Mouse (Mus musculus) ES-Bruce4 (cell line): ENCODE measurements around the gene Kxd1. TPM values are rescaled to one million over a fixed set of nuclear protein-coding genes. Genes with fewer than 3 reads are reported as not detected.

ENCODE experiments used
- H3K27ac ChIP-seq: 2 replicates; pipeline ENCODE4 v1.5.1; 2012; ENCODE audit warnings: low read length, inconsistent platforms; ENCODE audit not compliant: insufficient read depth
- H3K27me3 ChIP-seq: 2 replicates; pipeline ENCODE4 v1.6.1; 2012; ENCODE audit warnings: mild to moderate bottlenecking, low read length, inconsistent platforms; ENCODE audit not compliant: control insufficient read depth, poor library complexity, insufficient read depth, severe bottlenecking
- H3K36me3 ChIP-seq: 2 replicates; pipeline ENCODE4 v1.6.1; 2012; ENCODE audit warnings: inconsistent platforms, mild to moderate bottlenecking, low read length, moderate library complexity; ENCODE audit not compliant: control insufficient read depth, poor library complexity, insufficient read depth, severe bottlenecking
- H3K4me1 ChIP-seq: one replicate; pipeline ENCODE4 v1.8.1; 2011; ENCODE audit warnings: low read length; ENCODE audit not compliant: control insufficient read depth, insufficient read depth
- H3K4me3 ChIP-seq: 2 replicates; pipeline ENCODE4 v1.5.1; 2011; ENCODE audit warnings: low read depth, mild to moderate bottlenecking, low read length
- H3K9ac ChIP-seq: 2 replicates; pipeline ENCODE4 v1.6.1; 2012; ENCODE audit warnings: low read depth, mild to moderate bottlenecking, inconsistent platforms; ENCODE audit not compliant: poor library complexity, severe bottlenecking
- H3K9me3 ChIP-seq: replicated peaks from 2 replicates; pipeline ENCODE4 v1.6.1; 2012; ENCODE audit warnings: mild to moderate bottlenecking, low read length, inconsistent platforms; ENCODE audit not compliant: control insufficient read depth, poor library complexity, insufficient read depth, severe bottlenecking
- CTCF ChIP-seq: IDR thresholded peaks from one replicate; pipeline ENCODE4 v1.8.1; 2011; ENCODE audit warnings: low read depth, low read length
- EP300 ChIP-seq: IDR thresholded peaks from 2 replicates; pipeline ENCODE4 v1.6.1; 2011; ENCODE audit warnings: low read depth, low read length; ENCODE audit not compliant: insufficient read depth
- POLR2A ChIP-seq: IDR thresholded peaks from one replicate; pipeline ENCODE4 v1.8.1; 2011; ENCODE audit warnings: low read length; ENCODE audit not compliant: insufficient read depth
- polyA plus RNA-seq: library from polyadenylated mRNA; stranded (reverse); fragments of >200 nt; gene quantifications from 2 replicates; pipeline ENCODE4 v1.2.4, GENCODE M21; 2011; ENCODE audit warnings: low read depth; ENCODE audit not compliant: missing spikeins, insufficient read depth, insufficient read length

Kxd1 gene
- 57.4 and 63.5 TPM in 2 replicates for polyA plus RNA-seq

DNA sequence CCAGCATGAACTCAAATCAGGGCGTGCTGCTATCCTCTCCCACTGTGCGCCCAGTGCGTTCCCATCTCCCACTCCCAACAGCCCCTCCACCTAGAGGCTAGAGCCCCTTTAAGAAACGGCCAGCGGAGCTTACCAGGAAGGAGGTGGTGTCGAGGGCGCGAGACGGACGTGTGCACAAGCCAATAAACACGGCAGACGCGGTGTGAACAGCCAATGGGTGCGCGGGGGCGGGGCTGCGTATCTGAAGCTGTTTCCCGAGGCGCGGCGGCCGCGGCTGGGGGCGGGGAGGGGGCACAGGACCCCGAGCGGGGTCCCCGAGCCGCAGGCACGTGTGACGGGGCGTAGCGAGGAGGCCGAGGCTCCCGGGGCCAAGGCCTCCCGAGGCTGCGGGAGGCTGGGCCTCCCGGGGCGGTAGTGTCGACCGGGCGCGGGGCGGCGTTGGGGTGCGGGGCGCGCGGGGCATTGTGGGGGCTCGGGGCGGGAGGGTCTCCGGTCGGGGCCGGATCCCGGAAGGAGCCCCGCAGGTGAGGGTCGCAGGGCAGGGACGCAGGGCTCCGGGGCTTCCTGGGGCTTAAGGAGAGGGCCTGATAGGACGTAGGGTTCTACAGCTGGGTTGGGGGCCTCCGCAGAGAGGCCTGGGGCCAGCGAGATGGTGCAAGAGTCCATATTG lies at the start of gene Kxd1, which contains the start of gene Fkbp8:
Kxd1 (minus strand) TSS at position 445 of the 670 bp plus-strand sequence.
Fkbp8 (plus strand) TSS at position 213 of the 670 bp plus-strand sequence.
- TF ChIP-seq EP300 (no peak), POLR2A (peak; percentile 77)
- H3K36me3 ChIP-seq = peaks cover 20% of the 10 kb centered on the region
- peak within 1 kb of the TSS; percentile 84 for H3K27ac ChIP-seq
- no peaks in the 10 kb centered on the region for H3K9me3 ChIP-seq
- H3K4me3 ChIP-seq = peak within 1 kb of the TSS; percentile 99
- peaks cover 3% of the 10 kb centered on the region for H3K4me1 ChIP-seq
- no peaks in the 10 kb centered on the region for H3K27me3 ChIP-seq
- H3K9ac ChIP-seq = peak within 1 kb of the TSS; percentile 94

DNA sequence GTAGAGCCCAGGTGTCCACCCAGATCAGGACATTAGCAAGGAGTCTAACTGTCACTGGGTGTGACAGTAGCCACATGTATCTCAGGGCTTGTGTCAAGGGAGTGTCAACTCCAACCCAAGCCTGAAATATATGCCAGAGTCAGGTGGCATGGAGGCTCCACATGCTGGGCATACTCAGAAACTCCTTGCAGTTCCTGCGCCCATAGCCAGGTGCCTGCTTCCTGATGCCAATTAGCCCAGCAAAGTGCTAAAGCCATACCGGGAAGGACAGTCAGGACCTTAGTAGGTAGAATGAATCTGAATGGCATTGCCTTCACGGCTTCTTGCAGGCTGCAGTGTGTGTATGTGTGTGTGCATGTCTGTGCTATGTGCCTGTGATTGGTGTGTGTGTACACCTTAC lies 49.5 kb upstream of the Kxd1 start:
- Histone ChIP-seq H3K9ac (no peak overlapping the region), H3K36me3 (peaks cover 11% of the 10 kb centered on the region)

DNA sequence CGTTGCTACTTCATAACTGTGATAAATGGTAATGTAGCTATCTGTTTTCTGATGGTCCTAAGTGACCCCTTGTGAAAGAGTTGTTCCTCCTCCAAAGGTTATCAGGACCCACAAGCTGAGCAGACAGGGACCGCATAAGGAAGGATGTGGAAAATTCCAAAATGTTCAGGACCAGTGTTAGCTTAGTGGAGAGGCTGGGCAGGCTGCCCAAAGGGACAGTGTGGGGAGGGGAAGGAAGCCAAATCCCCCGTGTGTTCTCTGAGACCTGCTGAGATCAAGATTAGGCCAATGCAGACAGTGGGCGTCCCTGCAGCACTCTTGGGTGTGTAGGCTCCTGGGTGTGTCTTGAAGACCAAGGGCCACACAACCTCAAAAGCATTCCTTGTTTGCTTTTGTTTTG lies 47.2 kb upstream of the Kxd1 start:
- H3K27ac ChIP-seq = no peak overlapping the region

More for the DNA sequence above, 49.5 kb upstream of the Kxd1 start:
- Histone ChIP-seq H3K27ac (no peak overlapping the region), H3K27me3 (no peaks in the 10 kb centered on the region), H3K4me3 (no peak overlapping the region), H3K9me3 (no peaks in the 10 kb centered on the region), H3K4me1 (no peaks in the 10 kb centered on the region)
- TF ChIP-seq CTCF (no peak), EP300 (no peak), POLR2A (no peak)

DNA sequence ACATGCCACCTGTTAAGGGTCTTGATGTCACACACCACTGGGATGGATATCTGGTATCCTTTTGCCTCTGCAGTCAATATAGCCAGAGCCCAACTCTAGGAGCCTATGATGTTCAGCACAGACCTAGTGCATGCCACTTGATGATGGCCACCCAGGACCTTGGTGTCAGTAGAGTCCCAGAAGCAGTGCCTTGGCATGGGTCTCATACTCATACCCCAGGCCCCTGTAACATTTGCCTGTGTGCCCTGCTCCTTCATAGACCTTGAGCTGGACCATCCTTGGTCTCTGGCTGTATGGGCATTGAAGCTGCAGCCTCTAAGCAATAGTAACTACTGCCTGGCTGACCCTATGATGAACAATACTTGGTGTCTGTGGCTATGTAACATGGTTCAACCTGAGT lies 46.5 kb upstream of the Kxd1 start:
- Histone ChIP-seq H3K4me3 (no peak overlapping the region), H3K4me1 (no peaks in the 10 kb centered on the region), H3K27ac (no peak overlapping the region), H3K27me3 (no peaks in the 10 kb centered on the region), H3K9ac (no peak overlapping the region), H3K9me3 (no peaks in the 10 kb centered on the region), H3K36me3 (0 out of 2 replicates have a peak, but pooled peaks cover 3% of the 10 kb centered on the region)
- no peak for TF ChIP-seq POLR2A
- no peak for TF ChIP-seq CTCF
- TF ChIP-seq EP300 = no peak

More for the DNA sequence above, 47.2 kb upstream of the Kxd1 start:
- Histone ChIP-seq H3K27me3 (no peaks in the 10 kb centered on the region), H3K36me3 (0 out of 2 replicates have a peak, but pooled peaks cover 3% of the 10 kb centered on the region), H3K9ac (no peak overlapping the region), H3K9me3 (no peaks in the 10 kb centered on the region), H3K4me1 (no peaks in the 10 kb centered on the region), H3K4me3 (no peak overlapping the region)
- TF ChIP-seq EP300 = no peak
- no peak for TF ChIP-seq CTCF
- no peak for TF ChIP-seq POLR2A

DNA sequence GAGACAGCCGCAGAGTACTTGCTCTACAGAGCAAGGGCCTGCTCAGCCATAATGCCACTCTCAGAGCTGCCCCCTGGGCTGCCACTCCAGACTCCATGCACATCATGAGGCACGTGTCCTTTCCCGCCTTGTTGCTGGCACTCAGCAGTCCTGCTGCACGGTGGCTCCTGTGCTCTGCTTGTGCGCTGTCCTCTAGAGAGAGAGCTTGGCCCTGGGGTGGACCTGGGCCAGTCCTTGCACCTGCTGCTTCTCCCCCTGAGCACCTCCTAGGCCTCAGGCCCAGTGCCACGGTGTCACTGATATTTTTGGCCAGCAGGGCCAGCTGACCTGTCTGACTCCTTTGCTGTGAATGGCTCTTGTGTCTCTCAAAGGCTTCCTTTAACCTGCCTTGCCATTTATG lies 43.2 kb upstream of the Kxd1 start:
- Histone ChIP-seq H3K4me1 (no peaks in the 10 kb centered on the region), H3K36me3 (no peaks in the 10 kb centered on the region), H3K9ac (no peak overlapping the region), H3K27ac (no peak overlapping the region), H3K9me3 (no peaks in the 10 kb centered on the region), H3K4me3 (no peak overlapping the region), H3K27me3 (no peaks in the 10 kb centered on the region)
- TF ChIP-seq POLR2A (no peak), CTCF (no peak), EP300 (no peak)

DNA sequence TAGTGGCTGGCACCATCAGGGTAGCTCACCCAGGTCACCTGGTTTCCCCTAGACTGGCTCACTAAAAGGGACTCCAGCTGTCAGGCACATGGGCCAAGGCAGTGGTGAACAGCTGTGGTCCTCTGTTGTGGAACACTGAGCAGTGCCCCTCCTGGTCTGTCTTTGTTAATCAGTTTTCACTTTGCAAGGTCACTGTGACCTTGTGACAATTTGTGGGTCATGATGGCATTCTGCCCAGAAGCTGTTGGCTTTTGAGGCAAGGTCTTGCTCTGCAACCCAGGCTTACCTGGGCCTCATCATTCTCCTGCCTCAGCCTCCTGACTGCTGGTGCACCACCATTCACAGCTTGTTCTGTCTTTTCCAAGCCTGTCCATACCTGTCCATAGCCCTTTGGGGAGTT lies 42.6 kb upstream of the Kxd1 start:
- no peak overlapping the region for H3K9ac ChIP-seq
- H3K27ac ChIP-seq = no peak overlapping the region
- H3K27me3 ChIP-seq = no peaks in the 10 kb centered on the region
- TF ChIP-seq POLR2A (no peak), EP300 (no peak), CTCF (no peak)
- no peaks in the 10 kb centered on the region for H3K9me3 ChIP-seq
- H3K4me1 ChIP-seq = no peaks in the 10 kb centered on the region
- no peak overlapping the region for H3K4me3 ChIP-seq
- no peaks in the 10 kb centered on the region for H3K36me3 ChIP-seq
